Mouse (Mus musculus) right cerebral cortex, postnatal 10 days (tissue): Measurements from ENCODE around the gene Gcsam.

ENCODE experiments used
- DNase-seq, 2 experiments: peaks; one replicate each; pipeline ENCODE4 v3.0.0; 2021; ENCODE audit warnings: low spot score in 2 of 2

Gene Gcsam

GRCm38 (mm10) chr16:45610267-45610666, at the start of gene Gcsam:
Gene Gcsam (plus strand): TSS chr16:45610380.
- no peak for DNase-seq

GRCm38 (mm10) chr16:45561747-45562146, 48.4 kb upstream of the Gcsam start:
- no peak for DNase-seq

DNA sequence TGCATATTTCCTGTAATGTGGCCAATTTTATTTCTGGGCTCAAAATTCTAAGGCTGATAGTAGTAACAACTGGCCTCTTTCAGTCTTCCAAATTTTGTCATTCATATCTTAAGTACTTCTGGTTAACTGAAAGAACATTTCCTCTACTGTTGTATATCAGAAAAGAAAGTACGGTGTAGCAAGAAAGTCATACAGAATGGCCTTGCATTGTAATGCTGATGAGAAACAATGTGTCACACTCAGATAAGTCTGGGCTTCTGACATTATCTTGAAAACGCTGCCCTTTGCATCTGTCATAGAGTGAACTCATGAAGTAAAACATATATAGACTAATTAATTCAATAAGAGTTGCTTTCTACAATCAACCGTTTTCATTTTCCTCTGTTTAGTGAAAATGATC, 37.9 kb upstream of the Gcsam start:
- no peak for DNase-seq

DNA sequence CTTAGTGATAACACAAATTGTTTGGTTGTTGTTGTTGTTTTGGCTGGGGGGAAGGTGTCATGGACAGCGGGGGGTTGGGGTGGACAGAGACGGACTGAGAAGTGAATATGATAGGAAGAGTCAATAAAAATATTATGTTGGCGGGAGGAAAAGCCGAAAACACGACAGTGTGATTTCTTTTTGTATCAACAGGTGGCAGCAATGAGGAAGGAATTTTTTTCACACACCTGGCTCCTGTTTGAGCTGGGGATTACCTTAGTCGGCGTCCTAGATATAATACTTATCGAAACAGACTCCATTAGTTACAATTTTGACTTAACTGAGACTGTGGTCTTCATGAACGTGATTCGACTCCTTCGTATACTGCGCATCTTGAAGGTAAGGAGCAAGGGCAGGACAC, 30.3 kb upstream of the Gcsam start:
- DNase-seq = no peak

- DNase-seq = peak; percentile 30 to 46
Observed at GRCm38 (mm10) chr16:45582512-45582911, 27.7 kb upstream of the Gcsam start.

GRCm38 (mm10) chr16:45593656-45594055, 16.5 kb upstream of the Gcsam start:
- no peak for DNase-seq

GRCm38 (mm10) chr16:45595494-45595893, 14.7 kb upstream of the Gcsam start:
- DNase-seq = no peak

DNA sequence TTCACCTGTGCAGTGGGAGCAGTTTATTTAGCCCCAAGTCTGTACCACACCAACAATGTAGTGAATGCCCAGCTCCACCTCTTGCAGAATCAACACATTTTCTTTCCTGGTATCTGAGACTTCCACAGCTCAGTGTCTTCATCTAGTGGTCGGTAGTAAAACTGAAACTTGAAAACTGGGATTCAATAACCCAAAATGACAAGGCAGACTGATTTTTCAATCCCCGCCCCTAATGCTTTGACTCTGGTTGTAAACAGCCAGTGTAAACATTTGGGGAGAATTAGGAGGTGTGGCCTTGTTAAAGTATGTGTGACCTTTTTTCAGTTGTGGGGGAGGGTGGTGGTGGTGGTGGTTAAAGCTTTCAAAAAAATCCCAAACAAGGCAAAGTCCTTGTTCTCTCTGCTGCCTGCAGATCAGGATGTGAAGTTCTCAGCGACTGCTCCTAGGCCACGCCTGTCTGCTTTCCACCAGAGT, 1.7 kb upstream of the Gcsam start:
- DNase-seq = peak in 1 of 2 experiments; percentile 27

GRCm38 (mm10) chr16:45609300-45609699, 880 bp upstream of the Gcsam start:
- peak; percentile 42 to 44 for DNase-seq

- no peak for DNase-seq
Observed at GRCm38 (mm10) chr16:45613247-45613646, 3.1 kb downstream of the Gcsam start.

- no peak for DNase-seq
Observed at GRCm38 (mm10) chr16:45615944-45616343, 5.8 kb downstream of the Gcsam start.

DNA sequence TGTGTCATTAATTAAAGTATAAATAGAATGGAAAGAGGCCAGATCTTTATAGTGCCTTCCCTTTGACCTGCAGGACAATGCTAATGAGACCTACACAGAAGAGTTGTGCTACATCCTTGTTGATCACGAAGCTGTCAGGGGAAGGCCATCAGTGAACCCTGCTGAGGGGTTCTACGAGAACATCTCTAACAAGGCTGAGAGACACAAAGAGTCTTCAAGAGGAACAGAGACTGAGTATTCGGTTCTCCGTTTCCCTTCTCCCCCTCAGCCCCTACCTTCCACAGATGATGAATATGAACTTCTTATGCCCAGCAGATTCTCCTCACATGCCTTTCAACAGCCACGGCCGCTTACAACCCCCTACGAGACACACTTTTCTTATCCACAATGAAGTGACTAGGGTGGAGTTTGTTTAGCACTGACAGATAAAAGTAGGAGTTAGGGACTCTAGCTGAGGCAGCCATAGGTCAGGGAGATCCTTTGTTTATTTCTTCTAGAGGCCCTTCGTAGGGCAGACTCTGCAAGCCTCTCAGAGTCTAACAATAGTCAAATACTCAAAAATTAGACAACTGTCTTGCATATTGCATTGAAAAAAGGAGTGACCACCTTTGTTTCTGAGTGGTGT, 9.7 kb downstream of the Gcsam start:
- no peak for DNase-seq

DNA sequence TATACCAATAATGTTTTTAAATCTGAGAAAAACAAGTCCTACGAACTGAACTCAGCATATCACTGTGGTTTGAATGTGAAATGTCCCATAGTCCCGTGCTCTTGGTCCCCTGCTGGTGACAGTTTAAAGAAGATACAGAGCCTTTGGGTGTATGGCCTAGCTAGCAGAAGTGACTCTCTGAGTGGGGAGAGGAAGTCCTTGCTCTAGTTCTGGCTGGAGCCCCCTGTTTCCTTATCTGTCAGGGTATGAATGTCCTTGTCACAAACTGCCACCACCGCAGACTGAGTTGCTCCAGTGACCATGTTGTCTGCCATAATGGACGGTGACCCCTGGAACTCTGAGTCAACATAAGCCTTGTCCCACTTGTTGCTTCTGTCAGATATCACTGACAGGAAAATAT, 13.1 kb downstream of the Gcsam start:
- DNase-seq = no peak

- no peak for DNase-seq
Observed at GRCm38 (mm10) chr16:45624791-45625190, 14.6 kb downstream of the Gcsam start.

- no peak for DNase-seq
Observed at GRCm38 (mm10) chr16:45625342-45625741, 15.2 kb downstream of the Gcsam start.

DNA sequence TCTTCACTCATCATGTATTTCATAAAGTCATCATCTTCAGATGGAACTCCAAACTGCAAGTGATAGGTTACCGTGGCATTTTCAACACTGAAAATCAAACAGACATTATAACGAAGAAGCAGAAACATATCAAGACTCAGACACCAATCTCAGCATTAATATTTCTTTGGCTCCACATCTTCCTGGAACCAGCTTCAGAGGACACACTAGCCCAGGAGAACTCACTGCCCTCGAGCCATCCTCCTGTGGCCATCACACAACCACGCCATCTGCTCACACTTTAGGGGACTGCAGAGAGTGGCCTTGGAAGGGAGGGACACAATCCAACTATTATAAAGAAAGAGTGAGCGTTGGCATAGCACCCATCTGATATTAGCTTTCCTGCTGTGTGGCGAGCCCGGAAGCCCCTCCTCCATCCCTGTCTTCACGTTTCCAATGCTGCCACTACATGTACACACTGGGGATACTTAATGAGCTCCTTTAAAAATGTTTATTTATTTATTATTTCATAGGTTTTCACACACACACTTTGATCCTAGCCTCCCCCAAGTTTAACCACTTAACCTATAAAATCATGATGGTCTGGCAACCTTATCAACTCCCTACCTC, 19.4 kb downstream of the Gcsam start:
- no peak for DNase-seq

DNA sequence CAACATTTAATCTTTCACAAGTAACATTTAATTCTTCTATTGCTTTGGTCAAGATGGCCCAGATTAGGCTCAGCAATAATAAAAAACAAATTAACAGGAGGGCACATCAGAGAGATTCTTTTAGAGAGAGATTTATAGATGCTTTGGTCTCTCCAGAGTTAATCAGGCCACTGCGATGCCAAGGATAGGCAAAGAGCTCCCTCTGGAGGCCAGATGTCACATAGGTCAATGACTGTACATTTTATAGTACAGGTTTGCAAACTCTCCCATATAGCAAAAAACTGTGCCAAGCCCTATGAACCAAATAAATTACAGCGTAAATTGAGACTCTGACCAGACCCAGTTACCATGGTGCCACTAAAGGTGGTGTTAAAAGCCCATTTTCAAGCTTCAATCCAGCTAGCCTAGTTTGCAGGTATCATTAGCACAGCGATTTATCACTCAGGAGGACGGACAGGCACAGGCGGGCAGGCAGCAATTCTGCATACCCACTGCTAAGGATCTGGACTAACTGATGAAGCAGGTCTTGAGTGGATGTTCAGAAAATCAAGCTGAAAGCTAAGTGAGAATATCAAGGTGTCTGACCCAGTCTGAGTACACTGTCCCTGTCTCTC, 20.3 kb downstream of the Gcsam start:
- DNase-seq = peak; percentile 75 to 81

GRCm38 (mm10) chr16:45632420-45632819, 22.2 kb downstream of the Gcsam start:
- no peak for DNase-seq

GRCm38 (mm10) chr16:45635826-45636225, 25.6 kb downstream of the Gcsam start:
- DNase-seq = no peak

GRCm38 (mm10) chr16:45640070-45640762, 30.0 kb downstream of the Gcsam start:
- no peak for DNase-seq

- no peak for DNase-seq
Observed at GRCm38 (mm10) chr16:45641301-45641700, 31.1 kb downstream of the Gcsam start.

DNA sequence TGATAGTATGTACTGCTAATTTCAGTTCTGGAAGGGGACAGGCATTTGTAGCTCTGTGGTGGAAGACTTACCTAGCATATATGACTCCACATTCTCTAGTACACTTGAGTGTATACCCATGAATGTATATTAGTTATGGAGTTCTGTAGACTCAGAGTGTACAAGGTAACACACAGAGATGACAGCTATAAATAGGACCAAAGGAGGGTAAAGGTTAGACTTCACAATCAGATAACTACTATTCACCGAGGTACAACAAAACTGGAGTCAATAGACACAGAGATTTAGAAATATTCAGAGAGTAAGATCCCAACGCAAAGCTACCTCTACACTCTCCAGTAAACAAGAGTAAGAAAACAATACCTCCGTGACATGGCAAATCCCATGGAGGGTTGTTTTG, 33.8 kb downstream of the Gcsam start:
- no peak for DNase-seq

- no peak for DNase-seq
Observed at GRCm38 (mm10) chr16:45644380-45644779, 34.2 kb downstream of the Gcsam start.
